Mouse (Mus musculus) layer of hippocampus, adult 11-12 months (tissue): ENCODE measurements around the gene Gm45713.
"Not testable (repeated sequence)": the region's sequence is repeated elsewhere in the genome, so short reads cannot be mapped to it uniquely, and the experiment has no call there.

Source experiments
- DNase-seq: peaks from one replicate; pipeline ENCODE4 v3.0.0; 2022; ENCODE audit warnings: low spot score

Gene Gm45713

GRCm38 (mm10) chr7:45162996-45163615 lies 27.1 kb upstream of the Gm45713 start:
- DNase-seq = no peak

GRCm38 (mm10) chr7:45162551-45162950 lies 26.5 kb upstream of the Gm45713 start:
- no peak for DNase-seq

- DNase-seq = peak; percentile 92
These were observed 25.8 kb upstream of the Gm45713 start for GRCm38 (mm10) chr7:45161612-45162473.

- no peak for DNase-seq
These were observed 24.8 kb upstream of the Gm45713 start for GRCm38 (mm10) chr7:45160866-45161265.

GRCm38 (mm10) chr7:45160316-45160800 lies 24.3 kb upstream of the Gm45713 start:
- DNase-seq = no peak

GRCm38 (mm10) chr7:45158991-45159390 lies 23.0 kb upstream of the Gm45713 start:
- no peak for DNase-seq

GRCm38 (mm10) chr7:45157459-45157858 lies 21.4 kb upstream of the Gm45713 start:
- no peak for DNase-seq

GRCm38 (mm10) chr7:45156206-45156605 lies 20.2 kb upstream of the Gm45713 start:
- no peak for DNase-seq

- DNase-seq = no peak
These were observed 19.6 kb upstream of the Gm45713 start for GRCm38 (mm10) chr7:45155590-45155989.

GRCm38 (mm10) chr7:45154993-45155514 lies 19.0 kb upstream of the Gm45713 start:
- DNase-seq = peak; percentile 68

GRCm38 (mm10) chr7:45154096-45154992 lies 18.3 kb upstream of the Gm45713 start, which contains the start of the genes Pih1d1 and Aldh16a1:
Gene Pih1d1, plus strand, starts transcription at chr7:45154303.
Gene Aldh16a1, minus strand, starts transcription at chr7:45154584.
- peak; percentile 98 for DNase-seq

GRCm38 (mm10) chr7:45153586-45153985 lies 17.6 kb upstream of the Gm45713 start:
- DNase-seq = no peak

GRCm38 (mm10) chr7:45153052-45153451 lies 17.0 kb upstream of the Gm45713 start:
- not testable (repeated sequence) for DNase-seq

GRCm38 (mm10) chr7:45151303-45151702 lies 15.3 kb upstream of the Gm45713 start:
- no peak for DNase-seq

GRCm38 (mm10) chr7:45150321-45150720 lies 14.3 kb upstream of the Gm45713 start:
- DNase-seq = no peak

GRCm38 (mm10) chr7:45149545-45149944 lies 13.5 kb upstream of the Gm45713 start:
- DNase-seq = no peak

- DNase-seq = no peak
These were observed 12.6 kb upstream of the Gm45713 start for GRCm38 (mm10) chr7:45148534-45149098.

- DNase-seq = no peak
These were observed 11.9 kb upstream of the Gm45713 start for GRCm38 (mm10) chr7:45147899-45148298.

- DNase-seq = no peak
These were observed 11.2 kb upstream of the Gm45713 start for GRCm38 (mm10) chr7:45147267-45147666.

- no peak for DNase-seq
These were observed 9.4 kb upstream of the Gm45713 start for GRCm38 (mm10) chr7:45145460-45145859.
